Mouse (Mus musculus) yolk sac, embryonic 10.5 days (tissue): ENCODE results near the gene Begain.

ENCODE experiments used
- DNase-seq: peaks from one replicate; pipeline ENCODE4 v3.0.0-alpha.2; 2017; ENCODE audit warnings: low spot score

The Begain gene

DNA sequence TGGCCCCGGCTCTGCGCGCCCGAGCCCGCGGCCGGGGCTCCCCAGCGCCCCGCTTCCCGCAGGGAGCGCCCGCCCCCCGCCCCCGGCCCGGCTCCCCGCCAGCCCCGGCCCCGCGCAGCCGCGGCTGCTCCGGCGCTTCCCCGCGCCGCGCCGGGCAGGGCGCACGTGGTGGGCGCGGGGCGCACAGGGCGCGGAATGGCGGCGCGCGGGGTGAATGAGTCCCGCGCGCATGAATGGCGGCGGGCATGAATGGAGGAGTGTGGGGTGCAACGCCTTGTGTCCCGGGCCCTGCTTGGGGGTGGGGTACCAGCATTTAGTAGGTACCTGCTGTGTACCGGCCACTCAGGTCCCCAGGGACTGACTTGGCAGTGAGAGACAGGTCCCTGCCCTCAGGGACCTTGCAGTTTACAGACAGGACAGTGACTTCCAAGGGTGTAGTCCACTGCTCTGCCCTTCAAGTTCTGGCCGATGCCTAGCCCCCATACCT lies at the start of gene Begain:
TSS of gene Begain (minus strand) at position 51 of the 487 bp plus-strand sequence.
- DNase-seq, result no peak

DNA sequence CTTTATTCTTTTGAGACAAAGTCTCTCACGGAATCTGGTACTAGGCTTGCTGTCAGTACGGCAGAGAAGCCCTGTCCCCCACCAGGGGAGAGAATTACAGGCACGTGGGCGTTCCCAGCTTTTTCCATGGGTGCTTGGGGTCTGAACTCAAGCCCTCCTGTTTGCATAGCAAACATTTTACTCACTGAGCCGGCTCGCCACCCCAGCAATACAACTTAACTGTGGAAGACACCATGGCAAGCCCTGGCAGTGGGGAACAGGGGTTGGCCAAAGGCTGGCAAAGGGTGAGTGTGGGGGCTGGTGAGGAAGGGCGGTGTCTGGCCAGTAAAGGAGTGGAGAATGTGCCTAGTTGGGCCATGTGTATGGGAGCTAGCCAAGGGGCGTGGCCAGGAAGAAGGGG lies 47.7 kb upstream of the Begain start:
- no peak for DNase-seq

DNA sequence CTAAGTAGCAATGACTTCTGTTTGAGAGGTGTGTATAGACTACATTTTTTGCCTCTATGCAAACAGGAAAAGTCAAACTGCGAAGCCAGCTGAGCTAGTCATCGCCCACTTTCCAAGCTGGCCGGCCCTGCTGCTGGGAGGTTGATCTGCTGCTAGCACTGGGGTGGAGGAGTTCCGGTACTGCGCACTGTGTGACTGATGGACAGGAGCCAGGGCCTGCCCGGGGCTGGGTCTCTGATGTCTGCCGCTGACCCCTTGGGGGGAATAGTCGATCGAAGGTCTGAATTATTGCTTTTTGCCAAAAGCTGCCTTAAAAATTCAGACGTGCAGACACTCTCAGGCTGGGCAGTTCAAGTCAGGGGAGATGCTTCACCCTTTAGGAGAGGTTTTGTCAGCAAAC lies 47.1 kb upstream of the Begain start:
- DNase-seq, result no peak

DNA sequence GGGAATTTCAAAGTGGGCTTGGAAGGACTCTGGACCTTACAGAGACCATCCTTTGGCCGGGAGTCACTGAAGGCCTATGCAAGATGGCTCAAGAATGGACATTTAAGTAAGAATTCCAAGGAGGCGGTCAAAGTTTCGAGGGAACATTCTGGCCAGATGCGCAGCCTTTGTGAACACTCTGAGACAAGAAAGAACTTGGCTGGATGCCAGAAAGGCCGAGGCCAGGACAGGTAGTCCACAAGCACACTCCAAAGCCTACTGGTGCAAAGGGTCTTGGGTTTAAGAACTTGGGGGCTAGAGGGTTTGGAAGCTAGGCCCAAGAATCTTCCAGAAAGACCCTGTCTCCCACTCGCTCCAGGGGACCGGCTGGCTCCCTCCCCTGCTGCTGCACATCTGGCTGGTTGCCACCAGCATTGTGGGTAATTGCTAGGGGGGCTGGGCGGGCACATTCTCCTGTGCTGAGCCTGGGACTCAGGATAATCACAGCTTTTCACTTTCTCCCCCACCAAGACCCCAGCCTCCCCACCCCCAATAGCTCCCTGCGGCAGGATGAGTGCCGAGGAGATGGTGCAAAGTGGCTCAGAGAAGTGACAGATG lies 45.1 kb upstream of the Begain start:
- no peak for DNase-seq

DNA sequence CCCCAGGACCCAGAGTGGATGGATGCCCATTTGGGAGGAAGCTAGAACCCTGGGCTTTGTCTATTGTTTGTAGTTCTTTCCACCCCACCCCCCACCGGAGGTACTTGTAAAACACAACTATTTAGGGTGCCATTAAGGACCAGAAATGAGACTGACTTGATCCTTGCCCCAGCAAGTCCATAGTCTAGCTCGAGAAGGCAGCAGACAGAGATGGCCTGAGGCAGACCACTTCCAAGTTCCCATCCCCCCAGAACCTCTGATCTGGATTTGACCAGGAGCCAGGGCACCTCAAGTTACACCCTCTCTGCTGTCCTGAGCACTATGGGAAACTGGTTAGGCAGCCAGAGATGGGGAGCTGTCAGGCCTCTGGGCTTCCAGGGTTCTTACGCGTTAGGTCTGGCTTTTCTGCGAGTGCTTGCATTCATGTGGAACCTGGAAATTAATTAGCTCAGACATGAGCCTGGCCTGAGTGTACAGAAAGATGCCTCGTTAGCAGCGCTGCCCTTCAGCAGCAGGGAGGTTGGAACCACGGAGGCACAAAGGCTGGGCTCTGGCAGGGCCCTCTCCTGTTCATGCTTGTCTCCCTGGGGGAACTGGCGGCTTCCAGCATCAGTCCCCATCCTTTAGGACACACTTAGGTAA lies 44.5 kb upstream of the Begain start:
- DNase-seq, result no peak

DNA sequence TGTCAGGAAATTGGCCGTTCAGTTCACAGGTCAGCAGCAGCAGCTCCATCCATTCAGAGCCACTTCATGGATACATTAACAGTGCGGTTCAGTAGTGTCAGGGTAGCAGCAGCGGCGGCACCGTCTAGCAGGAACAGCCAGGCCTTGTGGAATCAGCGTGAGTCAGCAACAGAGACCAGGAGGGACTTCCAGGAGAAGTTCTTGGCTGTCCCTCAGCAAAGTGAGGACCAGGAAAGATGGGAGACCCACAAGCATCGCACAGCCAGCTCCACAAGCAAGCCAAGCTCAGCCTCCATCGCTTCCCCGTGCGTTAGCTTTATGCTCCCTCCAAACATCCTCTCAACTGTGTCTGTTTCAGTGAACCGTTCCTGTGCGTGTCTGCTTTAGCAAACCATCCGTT lies 40.9 kb upstream of the Begain start:
- no peak for DNase-seq

DNA sequence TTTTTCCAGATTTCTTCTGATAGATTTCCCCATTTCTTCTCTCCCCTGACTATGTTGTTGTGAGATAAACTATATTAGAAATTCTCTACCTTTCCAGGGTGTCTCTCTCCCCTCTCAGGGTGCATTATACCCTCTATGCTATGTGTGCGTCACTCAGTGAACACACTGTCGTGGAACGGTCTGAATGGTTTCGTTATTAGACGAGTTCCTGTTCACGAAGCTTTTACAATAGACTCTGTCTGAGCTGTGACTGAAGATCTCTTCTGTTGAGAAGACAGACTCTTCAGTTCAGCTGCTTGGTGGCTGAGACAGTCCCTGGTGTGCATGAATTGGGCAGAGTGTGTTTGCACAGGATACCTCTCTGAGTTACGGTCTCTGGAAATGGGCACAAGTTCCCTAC lies 32.4 kb upstream of the Begain start:
- DNase-seq, result no peak

DNA sequence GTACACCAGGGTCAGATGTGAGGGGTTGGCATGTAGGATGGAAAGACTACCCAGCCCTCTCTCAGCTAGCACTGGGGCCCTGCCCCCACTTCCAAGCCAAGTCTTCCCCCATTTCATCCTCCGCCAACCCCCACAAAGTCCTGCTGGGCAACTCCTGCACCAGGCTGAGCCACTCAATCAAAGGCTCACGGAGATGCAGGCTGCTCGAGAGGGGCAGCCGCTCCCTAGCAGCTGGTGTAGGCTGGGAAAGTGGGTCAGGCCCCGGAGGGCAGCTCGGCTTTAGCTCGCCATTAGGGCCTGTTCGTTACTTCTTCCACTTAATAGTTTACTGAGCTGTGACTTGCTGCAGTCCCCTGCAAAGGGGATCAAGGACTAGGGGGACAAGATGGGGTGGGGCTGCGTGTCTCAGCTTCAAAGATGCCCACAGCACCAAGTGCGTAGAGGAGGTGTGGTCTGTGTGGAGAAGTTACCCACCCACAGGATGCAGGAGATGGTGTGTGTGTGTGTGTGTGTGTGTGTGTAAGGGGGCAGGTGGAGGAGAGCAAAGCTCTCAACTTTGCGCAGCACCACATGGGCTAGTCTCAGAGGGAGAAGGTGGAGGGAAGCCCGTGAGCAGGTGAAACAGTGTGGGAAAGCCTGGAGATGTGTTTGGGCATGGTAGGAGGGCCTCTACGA lies 22.6 kb upstream of the Begain start:
- no peak for DNase-seq

DNA sequence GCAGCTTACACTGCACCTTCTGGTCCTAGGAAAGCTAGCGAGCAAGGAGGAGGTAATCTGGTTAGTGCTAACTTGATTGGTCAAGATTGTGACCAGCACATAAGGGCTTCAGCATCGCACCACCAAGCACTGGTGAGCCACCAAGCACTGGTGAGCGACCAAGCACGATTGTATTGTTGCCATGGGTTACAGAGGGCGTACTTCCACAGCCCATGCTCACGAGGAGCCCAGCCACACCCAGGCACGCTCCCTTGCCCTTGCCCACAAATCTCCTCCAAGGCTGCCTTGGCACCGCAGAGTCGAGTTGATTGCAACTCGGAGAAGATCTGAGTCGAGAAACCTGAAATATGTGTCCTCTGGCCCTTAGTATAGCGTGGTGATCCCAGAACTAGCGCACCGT lies 22.0 kb upstream of the Begain start:
- no peak for DNase-seq

DNA sequence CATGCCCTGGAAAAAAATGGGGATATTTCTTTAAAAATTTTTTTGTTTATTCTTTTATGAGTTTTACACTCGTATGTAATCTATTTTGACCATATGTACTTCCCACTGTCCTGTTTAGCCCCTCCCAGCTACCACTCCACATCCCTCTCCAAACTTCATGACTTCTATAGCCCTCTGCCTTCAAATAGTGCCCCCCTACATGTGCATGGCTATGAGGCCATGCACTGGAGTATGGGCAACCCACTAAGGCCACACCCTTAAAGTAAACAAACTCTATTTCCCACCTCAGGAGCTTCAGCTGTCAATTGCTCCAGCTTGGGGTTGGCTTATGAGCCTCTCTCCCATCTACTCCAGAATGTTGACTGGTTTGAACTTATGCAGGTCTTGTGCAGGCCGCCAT lies 18.1 kb upstream of the Begain start:
- no peak for DNase-seq

DNA sequence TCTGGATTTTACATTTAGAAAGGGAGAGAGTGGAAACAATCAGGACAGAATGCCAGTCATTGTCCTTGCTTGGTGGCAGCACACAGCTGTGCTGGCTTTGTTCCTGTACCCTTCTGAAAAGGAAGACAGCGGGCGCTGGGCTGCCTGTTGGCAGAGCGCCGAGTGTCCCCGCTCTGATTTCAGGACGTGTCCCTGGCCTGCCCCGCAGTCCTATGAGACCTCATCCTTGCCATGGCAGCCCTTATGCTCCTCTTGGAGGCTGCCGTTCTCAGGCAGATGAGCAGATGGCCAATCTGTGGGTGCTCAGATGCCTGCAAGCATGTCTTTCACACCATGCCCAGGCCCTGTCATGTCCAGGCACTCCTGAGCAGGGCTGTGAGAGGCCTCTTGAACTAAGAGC lies 17.7 kb upstream of the Begain start:
- no peak for DNase-seq

DNA sequence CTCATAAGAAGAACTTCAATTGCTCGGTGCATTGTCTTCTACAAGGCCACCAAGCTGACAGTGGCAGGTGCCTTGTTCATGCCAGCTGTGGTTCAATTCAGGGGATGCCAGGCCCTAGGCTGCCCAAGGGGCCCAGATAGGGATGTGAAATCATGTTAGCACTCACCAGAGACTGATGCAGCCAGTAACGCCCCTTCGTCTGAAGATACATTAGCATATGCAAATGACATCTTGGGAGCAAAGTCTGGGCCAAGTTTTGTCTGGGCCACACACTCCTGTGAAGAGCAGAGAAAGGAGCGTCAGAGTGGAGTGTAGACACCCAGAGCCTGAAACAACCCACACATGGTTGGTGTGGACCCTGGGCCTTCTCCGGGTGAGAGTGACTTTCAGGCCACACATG lies 17.0 kb upstream of the Begain start:
- DNase-seq, result no peak

DNA sequence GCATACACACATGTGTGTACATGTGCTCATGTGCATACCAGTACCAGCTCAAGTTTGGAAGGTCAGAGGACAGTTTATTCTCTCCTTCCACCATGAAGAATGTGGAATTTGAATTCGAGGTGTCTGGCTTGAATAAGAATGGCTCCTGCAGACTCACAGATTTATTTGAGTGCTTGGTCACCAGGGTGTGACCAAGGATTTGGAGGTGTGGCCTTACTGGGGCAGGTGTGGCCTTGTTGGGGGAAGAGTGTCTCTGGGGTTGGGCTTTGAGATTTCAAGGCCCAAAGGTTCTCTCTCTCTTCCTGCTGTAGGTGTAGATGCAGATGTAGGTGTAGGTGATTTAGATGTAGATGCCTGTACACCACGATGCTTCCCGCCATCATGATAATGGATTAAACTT lies 15.5 kb upstream of the Begain start:
- no peak for DNase-seq

DNA sequence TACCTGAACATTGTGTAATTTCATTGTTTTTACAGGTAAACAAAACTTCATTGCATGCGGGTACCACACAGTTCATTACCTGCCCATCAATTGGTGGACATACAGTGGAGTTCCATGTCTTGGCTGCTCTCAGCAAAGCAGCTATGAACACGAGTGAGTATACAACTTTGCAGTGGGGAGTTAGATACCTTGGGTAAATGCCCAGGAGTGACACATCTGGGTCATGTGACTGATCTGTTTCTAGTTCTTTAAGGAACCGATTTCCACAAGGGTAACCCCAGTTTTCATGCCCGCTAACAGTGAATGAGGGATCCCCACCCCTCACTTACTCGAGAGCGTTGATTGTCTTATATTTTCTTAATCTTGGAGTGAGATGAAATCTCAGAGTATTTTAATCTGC lies 9.0 kb upstream of the Begain start:
- DNase-seq, result no peak

DNA sequence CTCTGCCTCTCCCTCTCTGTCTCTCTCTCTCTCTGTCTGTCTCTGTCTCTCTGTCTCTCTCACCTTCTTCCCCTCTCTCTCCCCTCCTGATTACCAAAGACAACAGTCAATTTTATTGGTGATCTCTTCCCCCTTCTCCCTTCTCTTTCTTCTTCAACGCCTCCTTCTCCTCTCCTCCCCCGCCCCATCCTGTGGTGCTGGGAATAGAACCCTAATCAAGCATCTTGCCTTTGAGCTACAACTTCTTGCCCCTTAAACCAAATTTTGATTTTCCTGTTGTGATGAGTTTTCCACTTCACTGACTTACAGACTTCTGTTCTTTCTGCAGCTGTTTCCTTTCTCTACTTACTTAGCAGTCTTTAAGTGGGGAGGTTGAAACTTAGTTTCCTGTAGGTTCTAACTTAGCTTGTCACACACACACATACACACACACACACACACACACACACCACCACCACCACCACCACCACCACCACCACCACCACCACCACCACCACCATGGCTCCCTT lies 6.8 kb upstream of the Begain start:
- no peak for DNase-seq

DNA sequence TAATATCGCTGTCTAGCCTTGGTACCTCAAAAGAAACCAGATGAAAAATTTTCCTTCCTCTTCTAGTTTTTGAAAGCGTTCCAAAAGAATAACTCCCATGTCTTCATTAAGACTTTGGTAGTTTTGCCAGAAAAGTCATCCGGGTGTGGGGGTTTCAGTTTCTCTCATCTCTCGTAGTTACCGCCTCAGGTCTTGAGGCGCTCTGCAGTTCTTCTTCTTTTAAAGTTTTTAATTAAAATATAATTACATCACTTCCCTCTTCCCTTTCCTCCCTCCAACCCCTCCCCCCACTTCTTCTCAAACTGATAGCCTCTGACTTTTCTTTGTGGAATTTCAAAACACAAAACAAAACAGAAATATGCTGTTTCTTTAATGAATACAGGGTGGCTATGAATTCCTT lies 6.1 kb upstream of the Begain start:
- DNase-seq, result no peak

DNA sequence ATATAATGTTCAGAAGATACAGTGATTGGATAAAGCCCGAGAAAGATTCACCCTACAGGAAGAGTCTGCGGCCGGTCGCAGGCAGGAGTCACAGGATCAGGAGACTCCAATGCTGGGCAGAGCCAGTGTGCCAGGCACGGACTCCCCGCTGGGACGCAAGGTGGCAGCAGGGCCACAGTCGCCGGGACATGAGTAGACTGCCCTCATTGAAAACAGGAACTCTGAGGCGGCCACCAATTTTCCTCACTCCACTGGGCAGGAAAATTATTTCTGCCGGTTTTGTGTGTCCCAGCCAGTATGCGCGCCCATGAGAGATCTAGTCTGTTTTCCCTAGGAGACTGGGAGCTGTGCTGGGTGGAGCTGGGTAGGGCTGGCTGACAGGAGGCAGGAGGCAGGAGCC lies 3.2 kb upstream of the Begain start:
- DNase-seq, result no peak

DNA sequence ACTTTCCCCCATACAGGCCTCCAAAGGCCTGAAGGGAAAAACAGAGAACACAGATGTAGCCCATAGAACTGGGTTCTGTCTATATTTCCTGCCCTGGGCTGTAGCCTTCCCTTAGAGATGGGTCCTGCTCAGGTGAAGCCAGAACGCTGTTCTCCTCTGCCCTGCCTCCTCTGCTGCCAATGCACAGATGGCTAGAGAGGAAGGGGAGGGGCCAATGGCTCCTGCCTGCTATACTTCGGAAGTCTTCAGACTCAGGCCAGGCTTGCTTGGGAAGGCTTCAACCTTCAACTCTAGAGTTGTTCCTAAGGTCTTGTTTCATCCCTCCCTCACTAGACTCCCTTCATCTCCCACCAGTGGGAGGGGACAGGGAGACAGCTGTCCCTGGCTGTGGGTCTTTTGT lies 1.7 kb upstream of the Begain start:
- no peak for DNase-seq

DNA sequence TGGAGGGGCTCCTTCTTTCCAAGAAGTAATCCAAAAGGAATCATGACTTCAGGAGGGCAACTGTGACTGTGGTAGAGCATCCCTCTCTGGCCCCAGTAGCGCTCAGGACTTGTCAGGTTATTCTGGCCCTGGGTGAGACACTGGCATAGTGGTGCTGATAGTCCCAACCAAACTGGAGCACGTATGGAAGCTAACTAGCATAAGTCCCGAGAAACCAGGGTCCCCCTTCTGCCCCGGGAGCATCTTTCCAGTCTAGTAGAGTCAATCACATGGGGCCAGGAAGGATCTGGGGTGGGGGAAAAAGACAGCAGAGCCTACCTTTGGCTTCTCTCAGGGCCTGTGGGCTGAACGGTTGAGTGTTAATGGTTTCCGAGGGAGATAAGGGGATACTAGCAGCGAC lies 721 bp upstream of the Begain start:
- DNase-seq, result no peak

DNA sequence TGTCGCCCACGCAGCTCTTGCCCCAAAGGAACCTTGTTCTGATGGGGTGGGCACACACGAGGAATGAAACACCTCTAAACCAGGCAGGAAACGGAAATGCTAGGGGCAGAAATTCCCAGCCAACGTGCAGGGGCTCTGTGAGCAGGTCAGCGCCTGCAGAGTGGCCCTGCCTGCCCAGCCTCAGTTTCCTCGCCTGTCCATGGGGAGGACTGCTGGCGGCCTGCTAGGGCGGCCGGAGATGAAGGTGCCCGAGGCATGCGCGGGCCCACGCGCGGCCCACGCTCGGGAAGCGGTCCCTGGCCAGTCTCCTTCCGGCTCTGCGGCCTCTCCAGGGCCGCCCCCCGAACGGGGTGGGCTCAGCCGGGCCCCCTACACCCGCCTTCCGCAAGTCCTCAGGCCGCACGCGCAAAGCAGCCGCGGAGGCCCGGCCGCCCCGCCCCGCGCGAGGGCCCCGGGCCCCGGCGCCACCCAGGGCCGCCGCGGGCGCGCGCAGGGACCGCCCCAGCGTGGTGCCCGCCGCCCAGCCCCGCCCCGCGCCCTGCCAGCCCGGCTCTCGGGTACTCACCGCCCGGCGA lies 369 bp downstream of the Begain start:
- DNase-seq, result peak; percentile 46

DNA sequence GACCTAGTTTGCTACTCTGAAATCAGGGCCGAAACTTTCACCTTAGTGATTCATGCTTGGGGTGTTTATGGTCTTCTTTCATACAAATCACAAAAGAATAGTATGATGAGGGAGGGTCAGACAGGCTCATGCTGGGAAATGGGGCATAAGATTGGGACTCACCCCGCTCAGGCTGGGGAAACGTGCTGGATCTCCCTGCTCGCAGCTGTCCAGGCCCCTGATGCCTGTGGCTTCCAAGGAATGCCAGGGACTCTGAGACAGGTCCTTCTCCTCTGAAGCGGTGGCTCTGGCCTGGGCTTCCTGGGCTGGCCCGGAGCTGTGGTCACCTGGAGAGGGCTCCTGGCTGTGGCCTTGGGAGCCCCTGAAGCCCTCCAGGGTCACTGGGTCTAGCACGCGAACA lies 9.4 kb downstream of the Begain start:
- DNase-seq, result no peak

DNA sequence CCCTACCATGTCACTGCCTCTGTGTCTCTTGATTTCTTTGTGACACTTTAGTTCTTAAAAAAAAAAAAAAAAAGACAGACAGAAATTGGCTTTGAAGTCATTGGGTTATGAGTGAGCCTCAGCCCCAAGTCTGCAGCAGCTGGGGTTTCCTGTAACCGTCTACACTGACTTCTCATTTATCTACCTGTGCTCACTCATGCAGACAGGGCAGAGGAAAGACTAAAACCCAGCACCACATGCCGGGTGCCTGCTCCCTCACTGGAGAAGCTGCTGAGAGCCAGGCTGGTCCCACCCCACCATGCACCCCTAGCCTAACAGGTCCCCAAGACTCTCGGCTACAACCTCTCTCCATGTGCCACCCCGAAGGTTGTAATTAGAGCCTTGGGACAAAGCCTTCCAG lies 10.3 kb downstream of the Begain start:
- no peak for DNase-seq
